Mouse (Mus musculus): ENCODE data around the gene 4930415O20Rik. TPM values are rescaled to one million over a fixed set of nuclear protein-coding genes. Genes with fewer than 3 reads are reported as not detected.
A peak's percentile ranks its signal among the peaks of the same experiment; 100 is the strongest.

4930415O20Rik gene
- polyA plus RNA-seq, 1 experiment: not detected

- TF ChIP-seq CTCF (IDR thresholded peaks at IDR 0.05; ENCODE audit: insufficient read depth, low read length): no peak
- no peak for TF ChIP-seq POLR2A (IDR thresholded peaks at IDR 0.05; ENCODE audit: borderline replicate concordance, extremely low read depth, low read depth, low read length)
- 80% methylated on average over 8 of the region's 8 CpGs for WGBS
- Histone ChIP-seq H3K4me1 (ENCODE audit: control insufficient read depth, insufficient read depth, low read length) (peaks cover 9% of the 10 kb centered on the region), H3K4me3 (replicated peaks; ENCODE audit: extremely low read depth, low read depth, low read length) (no peak overlapping the region)
- DNase-seq: no peak
These were observed 33.8 kb upstream of the 4930415O20Rik start for GRCm38 (mm10) chr15:98536828-98537510.

GRCm38 (mm10) chr15:98537923-98538322 lies 32.9 kb upstream of the 4930415O20Rik start:
- no peak for DNase-seq
- H3K4me1 ChIP-seq (ENCODE audit: control insufficient read depth, insufficient read depth, low read length): peaks cover 3% of the 10 kb centered on the region
- TF ChIP-seq CTCF (IDR thresholded peaks at IDR 0.05; ENCODE audit: insufficient read depth, low read length): no peak
- no peak for TF ChIP-seq POLR2A (IDR thresholded peaks at IDR 0.05; ENCODE audit: borderline replicate concordance, extremely low read depth, low read depth, low read length)
- no peak overlapping the region for H3K4me3 ChIP-seq (replicated peaks; ENCODE audit: extremely low read depth, low read depth, low read length)
- 60% methylated on average over 4 of the region's 4 CpGs for WGBS

- WGBS: 56% methylated on average over 6 of the region's 6 CpGs
- Histone ChIP-seq H3K4me1 (ENCODE audit: control insufficient read depth, insufficient read depth, low read length) (peaks cover 3% of the 10 kb centered on the region), H3K4me3 (replicated peaks; ENCODE audit: extremely low read depth, low read depth, low read length) (no peak overlapping the region)
- no peak for TF ChIP-seq CTCF (IDR thresholded peaks at IDR 0.05; ENCODE audit: insufficient read depth, low read length)
- peak; percentile 14; the same call in 1 of the 2 replicates for TF ChIP-seq POLR2A (IDR thresholded peaks at IDR 0.05; ENCODE audit: borderline replicate concordance, extremely low read depth, low read depth, low read length)
- no peak for DNase-seq
These were observed 29.7 kb upstream of the 4930415O20Rik start for GRCm38 (mm10) chr15:98541064-98541463.

DNA sequence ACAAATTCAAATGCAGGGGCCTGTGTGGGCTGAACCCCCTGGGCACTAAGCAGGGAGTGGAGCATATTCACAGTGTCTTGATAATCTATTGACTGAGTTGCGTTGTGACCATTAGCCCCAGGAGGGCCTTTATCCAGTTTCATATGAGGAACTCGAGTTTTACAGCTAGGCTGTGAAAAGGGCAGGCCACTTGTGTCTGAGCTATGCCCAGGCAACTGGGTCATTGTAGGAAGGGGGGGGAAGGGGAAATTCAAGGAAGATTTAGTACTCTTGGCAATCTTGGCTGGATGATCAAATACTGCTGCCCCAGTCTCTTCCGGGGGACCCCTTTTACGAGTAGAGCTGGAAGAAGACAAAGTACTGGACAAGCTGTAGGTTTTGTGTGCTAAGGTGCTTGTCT lies 27.5 kb upstream of the 4930415O20Rik start:
- peaks cover 3% of the 10 kb centered on the region for H3K4me1 ChIP-seq (ENCODE audit: control insufficient read depth, insufficient read depth, low read length)
- H3K4me3 ChIP-seq (replicated peaks; ENCODE audit: extremely low read depth, low read depth, low read length): no peak overlapping the region
- no peak for DNase-seq
- no peak for TF ChIP-seq POLR2A (IDR thresholded peaks at IDR 0.05; ENCODE audit: borderline replicate concordance, extremely low read depth, low read depth, low read length)
- no peak for TF ChIP-seq CTCF (IDR thresholded peaks at IDR 0.05; ENCODE audit: insufficient read depth, low read length)
- 91% methylated on average over 4 of the region's 4 CpGs for WGBS

GRCm38 (mm10) chr15:98545151-98545550 lies 25.7 kb upstream of the 4930415O20Rik start:
- WGBS: 94% methylated on average over 3 of the region's 3 CpGs
- Histone ChIP-seq H3K4me3 (replicated peaks; ENCODE audit: extremely low read depth, low read depth, low read length) (no peak overlapping the region), H3K4me1 (ENCODE audit: control insufficient read depth, insufficient read depth, low read length) (peaks cover 3% of the 10 kb centered on the region)
- DNase-seq: no peak
- TF ChIP-seq CTCF (IDR thresholded peaks at IDR 0.05; ENCODE audit: insufficient read depth, low read length) (no peak), POLR2A (IDR thresholded peaks at IDR 0.05; ENCODE audit: borderline replicate concordance, extremely low read depth, low read depth, low read length) (no peak)

GRCm38 (mm10) chr15:98546843-98547242 lies 24.0 kb upstream of the 4930415O20Rik start:
- Histone ChIP-seq H3K4me1 (ENCODE audit: control insufficient read depth, insufficient read depth, low read length) (no peaks in the 10 kb centered on the region), H3K4me3 (replicated peaks; ENCODE audit: extremely low read depth, low read depth, low read length) (no peak overlapping the region)
- 91% methylated on average over 5 of the region's 5 CpGs for WGBS
- TF ChIP-seq CTCF (IDR thresholded peaks at IDR 0.05; ENCODE audit: insufficient read depth, low read length) (no peak), POLR2A (IDR thresholded peaks at IDR 0.05; ENCODE audit: borderline replicate concordance, extremely low read depth, low read depth, low read length) (no peak)
- DNase-seq: no peak

DNA sequence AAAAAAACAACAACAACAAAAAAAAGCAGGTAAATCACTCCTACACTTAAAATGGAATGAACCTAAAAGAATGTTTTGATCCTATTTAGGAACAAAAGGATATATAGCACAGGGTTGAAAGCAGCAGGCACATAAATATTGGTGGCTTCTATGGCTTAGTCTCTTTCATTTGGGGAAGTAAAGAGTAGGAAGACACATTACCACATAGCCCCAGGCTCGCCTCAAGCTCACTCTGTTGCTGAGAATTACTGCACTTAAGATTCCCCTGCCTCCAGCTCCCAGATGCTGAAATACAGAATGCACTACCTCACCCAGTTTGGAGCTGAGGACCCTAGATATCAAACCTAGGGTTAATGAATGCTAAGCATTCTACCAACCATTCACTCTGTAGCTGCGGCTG lies 18.0 kb upstream of the 4930415O20Rik start:
- DNase-seq: no peak
- 91% methylated on average over 2 of the region's 2 CpGs for WGBS
- no peak for TF ChIP-seq CTCF (IDR thresholded peaks at IDR 0.05; ENCODE audit: insufficient read depth, low read length)
- no peak for TF ChIP-seq POLR2A (IDR thresholded peaks at IDR 0.05; ENCODE audit: borderline replicate concordance, extremely low read depth, low read depth, low read length)

DNA sequence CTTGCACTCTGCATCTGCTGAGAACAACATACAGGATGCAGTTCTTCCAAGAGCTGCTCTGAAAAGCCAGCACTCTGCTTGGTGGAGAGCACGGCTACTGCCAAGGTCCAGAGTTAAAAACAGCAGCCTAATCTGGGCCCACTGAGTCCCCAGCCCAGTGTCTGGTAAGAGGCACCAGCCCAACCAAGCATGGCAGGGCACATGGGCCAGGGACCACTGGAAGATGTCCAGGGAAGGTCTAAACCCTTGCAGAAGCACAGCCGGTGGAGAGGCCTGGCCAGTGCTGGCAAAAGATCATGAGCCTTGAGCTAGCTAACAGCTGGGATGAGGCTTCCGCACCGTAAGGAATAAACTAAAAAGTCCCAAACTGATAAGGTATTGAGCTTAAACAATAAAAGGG lies 14.9 kb upstream of the 4930415O20Rik start:
- Histone ChIP-seq H3K4me3 (replicated peaks; ENCODE audit: extremely low read depth, low read depth, low read length) (no peak overlapping the region), H3K4me1 (ENCODE audit: control insufficient read depth, insufficient read depth, low read length) (no peaks in the 10 kb centered on the region)
- WGBS: 77% methylated on average over 4 of the region's 4 CpGs
- TF ChIP-seq POLR2A (IDR thresholded peaks at IDR 0.05; ENCODE audit: borderline replicate concordance, extremely low read depth, low read depth, low read length): no peak
- TF ChIP-seq CTCF (IDR thresholded peaks at IDR 0.05; ENCODE audit: insufficient read depth, low read length): no peak
- DNase-seq: no peak

More for the DNA sequence above, 18.0 kb upstream of the 4930415O20Rik start:
- Histone ChIP-seq H3K4me1 (ENCODE audit: control insufficient read depth, insufficient read depth, low read length) (no peaks in the 10 kb centered on the region), H3K4me3 (replicated peaks; ENCODE audit: extremely low read depth, low read depth, low read length) (no peak overlapping the region)

DNA sequence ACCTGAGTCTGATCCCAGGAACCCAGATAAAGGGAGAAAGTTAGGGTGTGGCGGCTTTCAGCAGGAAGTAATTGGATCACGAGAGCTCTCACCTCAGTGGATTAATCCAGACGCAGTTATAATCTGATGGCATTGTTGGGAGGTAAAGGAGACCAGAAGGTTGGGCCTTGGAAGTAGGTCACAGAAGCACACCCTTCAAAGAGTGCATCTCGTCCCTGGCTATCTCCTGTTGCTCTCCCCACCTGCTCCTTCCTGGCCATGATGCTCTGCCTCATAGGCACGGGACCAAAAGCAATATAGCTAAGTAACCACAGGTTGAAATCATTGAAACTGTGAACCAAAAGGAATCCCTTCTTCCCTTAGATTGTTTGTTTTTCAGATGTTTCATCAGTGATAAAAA lies 13.6 kb upstream of the 4930415O20Rik start:
- no peak for DNase-seq
- WGBS: 81% methylated on average over 5 of the region's 5 CpGs
- no peaks in the 10 kb centered on the region for H3K4me1 ChIP-seq (ENCODE audit: control insufficient read depth, insufficient read depth, low read length)
- no peak overlapping the region for H3K4me3 ChIP-seq (replicated peaks; ENCODE audit: extremely low read depth, low read depth, low read length)
- TF ChIP-seq POLR2A (IDR thresholded peaks at IDR 0.05; ENCODE audit: borderline replicate concordance, extremely low read depth, low read depth, low read length) (no peak), CTCF (IDR thresholded peaks at IDR 0.05; ENCODE audit: insufficient read depth, low read length) (no peak)

GRCm38 (mm10) chr15:98566973-98567277 lies 3.9 kb upstream of the 4930415O20Rik start:
- under 1% methylated on average over 15 of the region's 15 CpGs for WGBS
- no peak for DNase-seq
- Histone ChIP-seq H3K4me1 (ENCODE audit: control insufficient read depth, insufficient read depth, low read length) (peaks cover 9% of the 10 kb centered on the region), H3K4me3 (replicated peaks; ENCODE audit: extremely low read depth, low read depth, low read length) (peak overlapping the region; percentile 81)
- TF ChIP-seq CTCF (IDR thresholded peaks at IDR 0.05; ENCODE audit: insufficient read depth, low read length) (no peak), POLR2A (IDR thresholded peaks at IDR 0.05; ENCODE audit: borderline replicate concordance, extremely low read depth, low read depth, low read length) (no peak)
